19 mouse cellular contexts compared by ENCODE assay signal in genomic region chr11:114723030-114723429, GRCm38 (mm10). TPM values are rescaled to one million over a fixed set of nuclear protein-coding genes. Genes with fewer than 3 reads are reported as not detected.
DNase-seq lines count a peak whose midpoint lies in the region; ATAC-seq and TF ChIP-seq lines count a peak whose summit lies in the region.
"Had no signal": no experiment of that assay in that cellular context is flagged by ENCODE, and none has a peak within 500 bp of the region (broad histone marks: within the 10 kb centered on the region; RNA-seq: fewer than 3 reads in every experiment).

No protein-coding gene starts in this region.

- no peak for ATAC-seq in G1E (ENCODE audit: extremely low read depth, insufficient number of reproducible peaks, low FRiP score, poor library complexity, severe bottlenecking)
- ATAC-seq: intestine, postnatal 0 days had no signal

- peaks cover 3% of the 10 kb centered on the region; the same call in 1 of the 2 replicates for H3K27me3 ChIP-seq in G1E (ENCODE audit: insufficient read depth, low read length)
- peaks cover 8% of the 10 kb centered on the region for H3K27me3 ChIP-seq in limb, embryonic 10.5 days (ENCODE audit: low read depth, poor library complexity, severe bottlenecking)
- H3K27me3 ChIP-seq: neural tube, embryonic 13.5 days had no signal

- DNase-seq in heart, postnatal 4 days, result peak; percentile 27
- DNase-seq in heart, postnatal 36 days, result no peak
- no peak for DNase-seq in G1E (ENCODE audit: low spot score)
- DNase-seq in adrenal gland, postnatal 10 days, result peak; percentile 64
- no peak for DNase-seq in limb, embryonic 10.5 days (ENCODE audit: low spot score)
- DNase-seq in layer of hippocampus, adult 8-10 months (ENCODE audit: low spot score in 2 of 2), result no peak
- DNase-seq in thymus, postnatal 36 days, result no peak
- no peak for DNase-seq in frontal cortex, postnatal 36 days (ENCODE audit: low spot score in 2 of 2)
- DNase-seq: cerebellum, adult 11 months; cerebellum, postnatal 25 days; heart, adult 11 months; kidney, postnatal 10 days; layer of hippocampus, adult 9-11 months; liver; lung, adult 2 months had no signal

- intact Hi-C loops in heart, postnatal 36 days (cut with DNase I), result no loop called here

- 72% methylated on average over 13 of the region's 13 CpGs for WGBS in limb, embryonic 10.5 days

- H3K36me3 ChIP-seq in G1E (replicated peaks), result no peaks in the 10 kb centered on the region
- no peaks in the 10 kb centered on the region for H3K36me3 ChIP-seq in limb, embryonic 10.5 days

- TF ChIP-seq CTCF in G1E (IDR thresholded peaks at IDR 0.05; ENCODE audit: low read depth, low read length), result no peak

- H3K27ac ChIP-seq in limb, embryonic 10.5 days, result 0 out of 2 replicates have a peak overlapping the region, but pooled peaks have one; percentile 12
- H3K27ac ChIP-seq: hindbrain, embryonic 12.5 days; neural tube, embryonic 13.5 days had no signal

- H3K4me1 ChIP-seq in G1E (ENCODE audit: insufficient read depth, low read depth, low read length), result no peaks in the 10 kb centered on the region
- peaks cover 31% of the 10 kb centered on the region for H3K4me1 ChIP-seq in limb, embryonic 10.5 days

- H3K9me3 ChIP-seq in G1E (replicated peaks), result peaks cover 68% of the 10 kb centered on the region
- no peaks in the 10 kb centered on the region for H3K9me3 ChIP-seq in limb, embryonic 10.5 days (replicated peaks)
- H3K9me3 ChIP-seq: hindbrain, embryonic 12.5 days; neural tube, embryonic 13.5 days had no signal

- H3K4me3 ChIP-seq in G1E (ENCODE audit: low read depth, low read length), result 0 out of 2 replicates have a peak overlapping the region, but pooled peaks have one; percentile 13
- no peak overlapping the region for H3K4me3 ChIP-seq in limb, embryonic 10.5 days
- H3K4me3 ChIP-seq: hindbrain, embryonic 12.5 days; megakaryocyte, embryonic 14.5 days; neural tube, embryonic 13.5 days had no signal

RNA-seq across cellular contexts. Expression of gene Dnaic2, which starts 4.2 kb away (rescaled TPM):
- total RNA-seq in heart, postnatal 4 days (2021), result under 1 TPM; 0.79 to 0.88 TPM
- under 1 TPM; 0.08 to 0.17 TPM for total RNA-seq in heart, postnatal 36 days (2021)
- total RNA-seq in G1E (2014; fragmentation: Nextera tagmentation) (not detected in 2 replicates), G1E (2017) (0.06 TPM in 1 of 2 replicates, not detected in the other)
- not detected in 2 replicates for polyA plus RNA-seq in G1E (2012)
- under 1 TPM; 0.55 to 0.57 TPM for total RNA-seq in adrenal gland, postnatal 10 days (2021)
- 0.13 and 0.39 TPM in 2 replicates for polyA plus RNA-seq in limb, embryonic 10.5 days (2016; fragmentation: Nextera tagmentation; extraction: Ambion mirVana)
- total RNA-seq in layer of hippocampus, adult 8-10 months (2022), result 1 to 10 TPM; 1.9 to 2.6 (median 2.2) TPM

RNA-seq across cellular contexts. Expression of gene Kif19a, which starts 42.2 kb away (rescaled TPM):
- under 1 TPM; 0.26 to 0.81 TPM for total RNA-seq in heart, postnatal 4 days (2021)
- under 1 TPM in 1 of 2 experiments, not detected in 1; 0.35 TPM for total RNA-seq in heart, postnatal 36 days (2021)
- total RNA-seq in G1E (2014; fragmentation: Nextera tagmentation) (not detected in 2 replicates), G1E (2017) (0.12 TPM in 1 of 2 replicates, not detected in the other)
- not detected in 2 replicates for polyA plus RNA-seq in G1E (2012)
- total RNA-seq in adrenal gland, postnatal 10 days (2021), result 1 to 10 TPM in 1 of 2 experiments, under 1 TPM in 1; 0.67 to 1.1 TPM
- polyA plus RNA-seq in limb, embryonic 10.5 days (2016; fragmentation: Nextera tagmentation; extraction: Ambion mirVana), result 0.13 TPM in 1 of 2 replicates, not detected in the other
- total RNA-seq in layer of hippocampus, adult 8-10 months (2022), result 1 to 10 TPM; 2.7 to 4.5 (median 3.8) TPM

RNA-seq across cellular contexts. Expression of gene Ttyh2, which starts 47.8 kb away (rescaled TPM):
- 10 to 100 TPM; 27.4 to 27.7 TPM for total RNA-seq in heart, postnatal 4 days (2021)
- 1 to 10 TPM; 4.2 to 5.3 TPM for total RNA-seq in heart, postnatal 36 days (2021)
- total RNA-seq in G1E (2014; fragmentation: Nextera tagmentation) (0.38 and 0.87 TPM in 2 replicates), G1E (2017) (2.0 and 2.9 TPM in 2 replicates)
- polyA plus RNA-seq in G1E (2012), result 0.47 and 0.74 TPM in 2 replicates
- total RNA-seq in adrenal gland, postnatal 10 days (2021), result 10 to 100 TPM; 61.1 to 63.0 TPM
- polyA plus RNA-seq in limb, embryonic 10.5 days (2016; fragmentation: Nextera tagmentation; extraction: Ambion mirVana), result 8.6 and 9.2 TPM in 2 replicates
- total RNA-seq in layer of hippocampus, adult 8-10 months (2022), result 10 to 100 TPM; 29.9 to 38.8 (median 36.2) TPM

RNA-seq across cellular contexts. Expression of gene Rpl38, which starts 54.7 kb away (rescaled TPM):
- total RNA-seq in heart, postnatal 4 days (2021), result 100 to 1,000 TPM; 922 to 952 TPM
- 100 to 1,000 TPM; 567 to 618 TPM for total RNA-seq in heart, postnatal 36 days (2021)
- total RNA-seq in G1E (2014; fragmentation: Nextera tagmentation) (841 and 875 TPM in 2 replicates), G1E (2017) (2,691 and 2,853 TPM in 2 replicates)
- polyA plus RNA-seq in G1E (2012), result 272 and 420 TPM in 2 replicates
- 1,000 to 10,000 TPM; 1,144 to 1,253 TPM for total RNA-seq in adrenal gland, postnatal 10 days (2021)
- polyA plus RNA-seq in limb, embryonic 10.5 days (2016; fragmentation: Nextera tagmentation; extraction: Ambion mirVana), result 966 and 1,201 TPM in 2 replicates
- total RNA-seq in layer of hippocampus, adult 8-10 months (2022), result 1,000 to 10,000 TPM in 2 of 4 experiments, 100 to 1,000 TPM in 2; 690 to 1,011 (median 866) TPM

Comparison
In these comparisons a context has a peak if more than half of its experiments do, and no peak if none do; other contexts are left out.
1. DNase-seq: peak in heart, postnatal 4 days (single experiment) and adrenal gland, postnatal 10 days (single experiment); none in heart, postnatal 36 days (0 of 2), G1E (single experiment), limb, embryonic 10.5 days (single experiment), layer of hippocampus, adult 8-10 months (0 of 2), thymus, postnatal 36 days (0 of 2) and frontal cortex, postnatal 36 days (0 of 2).
2. RNA of gene Ttyh2, which starts 47.8 kb away (total RNA-seq): 61.1 to 63.0 TPM in adrenal gland, postnatal 10 days, 29.9 to 38.8 TPM in layer of hippocampus, adult 8-10 months and 27.4 to 27.7 TPM in heart, postnatal 4 days; 4.2 to 5.3 TPM in heart, postnatal 36 days and 0.38 to 2.9 TPM in G1E; every median in the first group is over 4 times any median in the second.